Mouse (Mus musculus) lung, embryonic 16.5 days (tissue): ENCODE results near the gene Gtf2e1. TPM values are rescaled to one million over a fixed set of nuclear protein-coding genes. Genes with fewer than 3 reads are reported as not detected.

Source experiments
- ATAC-seq: fragments of 200-750 bp; cut with Nextera tagmentation; 2 replicates; pipeline ENCODE4 v1.8.0; 2017; ENCODE audit warnings: low read depth, mild to moderate bottlenecking, moderate library complexity
- H3K27ac ChIP-seq: fragments of 300-500 bp; sonication (generic); 2 replicates; pipeline ENCODE4 v1.5.1; 2014; ENCODE audit warnings: mild to moderate bottlenecking, control low read depth, low read length
- H3K27me3 ChIP-seq: fragments of 300-500 bp; sonication (generic); 2 replicates; pipeline ENCODE4 v1.6.1; 2014; ENCODE audit warnings: low read depth, low read length, mixed read lengths; ENCODE audit not compliant: control insufficient read depth, insufficient read depth
- H3K36me3 ChIP-seq: fragments of 300-500 bp; sonication (generic); 2 replicates; pipeline ENCODE4 v1.6.1; 2014; ENCODE audit warnings: low read length; ENCODE audit not compliant: control insufficient read depth, insufficient read depth
- H3K4me1 ChIP-seq: fragments of 300-500 bp; sonication (generic); replicated peaks from 2 replicates; pipeline ENCODE4 v1.6.1; 2014; ENCODE audit warnings: low read length, mixed read lengths; ENCODE audit not compliant: control insufficient read depth, insufficient read depth
- H3K4me2 ChIP-seq: fragments of 300-500 bp; sonication (generic); 2 replicates; pipeline ENCODE4 v1.6.1; 2014; ENCODE audit warnings: low read depth, low read length, control low read depth
- H3K4me3 ChIP-seq: fragments of 300-500 bp; sonication (generic); 2 replicates; pipeline ENCODE4 v1.5.1; 2014; ENCODE audit warnings: mild to moderate bottlenecking, low read length, control low read depth
- H3K9ac ChIP-seq: fragments of 300-500 bp; sonication (generic); 2 replicates; pipeline ENCODE4 v1.6.1; 2014; ENCODE audit warnings: low read length, control low read depth
- H3K9me3 ChIP-seq: fragments of 300-500 bp; sonication (generic); 2 replicates; pipeline ENCODE4 v1.6.1; 2016; ENCODE audit warnings: low read length; ENCODE audit not compliant: control insufficient read depth
- WGBS: fragments of 180-500 bp; shearing (Covaris S2); extraction: QIAGEN DNeasy Blood & Tissue Kit; methylation state at CpG from one replicate; pipeline ENCODE4 v1.1.7; 2014; 5-methylcytosine and 5-hydroxymethylcytosine counted together
- polyA plus RNA-seq: library from polyadenylated mRNA; unstranded; fragments of >200 nt; fragmentation: Nextera tagmentation; extraction: Ambion mirVana; gene quantifications from 2 replicates; pipeline ENCODE4 v1.2.1, GENCODE M21; 2015

Gtf2e1 gene
- polyA plus RNA-seq, 1 experiment from 2014 or later, result 22.3 TPM

- Histone ChIP-seq H3K9ac (no peak overlapping the region), H3K36me3 (peaks cover 18% of the 10 kb centered on the region), H3K4me2 (no peak overlapping the region), H3K4me3 (no peak overlapping the region), H3K9me3 (no peaks in the 10 kb centered on the region), H3K27ac (no peak overlapping the region), H3K27me3 (no peaks in the 10 kb centered on the region), H3K4me1 (no peaks in the 10 kb centered on the region)
- WGBS, result 83% methylated on average over 8 of the region's 8 CpGs
- no peak for ATAC-seq
Measured at GRCm38 (mm10) chr16:37514644-37515043, 24.9 kb downstream of the Gtf2e1 start.

GRCm38 (mm10) chr16:37511489-37511888 lies 28.1 kb downstream of the Gtf2e1 start:
- ATAC-seq, result no peak
- WGBS, result 90% methylated on average over 15 of the region's 15 CpGs
- no peak overlapping the region for H3K4me2 ChIP-seq

GRCm38 (mm10) chr16:37506751-37507150 lies 32.8 kb downstream of the Gtf2e1 start:
- no peak overlapping the region for H3K9ac ChIP-seq
- no peak overlapping the region for H3K4me3 ChIP-seq
- H3K27me3 ChIP-seq, result no peaks in the 10 kb centered on the region
- H3K9me3 ChIP-seq, result no peaks in the 10 kb centered on the region
- H3K27ac ChIP-seq, result no peak overlapping the region
- H3K36me3 ChIP-seq, result peaks cover 9% of the 10 kb centered on the region
- no peaks in the 10 kb centered on the region for H3K4me1 ChIP-seq
- WGBS, result 58% methylated on average over 9 of the region's 9 CpGs
- no peak for ATAC-seq
- no peak overlapping the region for H3K4me2 ChIP-seq

More at GRCm38 (mm10) chr16:37511489-37511888, 28.1 kb downstream of the Gtf2e1 start:
- Histone ChIP-seq H3K9me3 (no peaks in the 10 kb centered on the region), H3K9ac (no peak overlapping the region), H3K27ac (no peak overlapping the region), H3K36me3 (peaks cover 17% of the 10 kb centered on the region), H3K4me1 (no peaks in the 10 kb centered on the region), H3K27me3 (no peaks in the 10 kb centered on the region), H3K4me3 (no peak overlapping the region)

GRCm38 (mm10) chr16:37504517-37504916 lies 35.1 kb downstream of the Gtf2e1 start:
- no peaks in the 10 kb centered on the region for H3K4me1 ChIP-seq
- H3K27me3 ChIP-seq, result no peaks in the 10 kb centered on the region
- no peak overlapping the region for H3K4me2 ChIP-seq
- no peak overlapping the region for H3K4me3 ChIP-seq
- H3K36me3 ChIP-seq, result no peaks in the 10 kb centered on the region
- 50% methylated on average over 1 of the region's 1 CpGs for WGBS
- no peak for ATAC-seq
- H3K27ac ChIP-seq, result no peak overlapping the region
- no peak overlapping the region for H3K9ac ChIP-seq
- no peaks in the 10 kb centered on the region for H3K9me3 ChIP-seq

GRCm38 (mm10) chr16:37498581-37498980 lies 41.0 kb downstream of the Gtf2e1 start:
- no peak overlapping the region for H3K4me2 ChIP-seq
- no peaks in the 10 kb centered on the region for H3K27me3 ChIP-seq
- H3K4me1 ChIP-seq, result no peaks in the 10 kb centered on the region
- ATAC-seq, result no peak
- no peak overlapping the region for H3K27ac ChIP-seq
- WGBS, result 75% methylated on average over 9 of the region's 9 CpGs
- no peak overlapping the region for H3K4me3 ChIP-seq
- H3K9me3 ChIP-seq, result no peaks in the 10 kb centered on the region
- H3K36me3 ChIP-seq, result no peaks in the 10 kb centered on the region
- no peak overlapping the region for H3K9ac ChIP-seq

GRCm38 (mm10) chr16:37495017-37495416 lies 44.6 kb downstream of the Gtf2e1 start:
- ATAC-seq, result no peak
- no peaks in the 10 kb centered on the region for H3K4me1 ChIP-seq
- no peak overlapping the region for H3K9ac ChIP-seq
- H3K9me3 ChIP-seq, result no peaks in the 10 kb centered on the region
- H3K27ac ChIP-seq, result no peak overlapping the region
- no peaks in the 10 kb centered on the region for H3K27me3 ChIP-seq
- no peak overlapping the region for H3K4me3 ChIP-seq
- H3K36me3 ChIP-seq, result no peaks in the 10 kb centered on the region
- WGBS, result 81% methylated on average over 6 of the region's 6 CpGs
- H3K4me2 ChIP-seq, result no peak overlapping the region

- 87% methylated on average over 3 of the region's 3 CpGs for WGBS
- Histone ChIP-seq H3K27me3 (no peaks in the 10 kb centered on the region), H3K27ac (no peak overlapping the region), H3K36me3 (no peaks in the 10 kb centered on the region), H3K9me3 (no peaks in the 10 kb centered on the region), H3K4me2 (no peak overlapping the region), H3K9ac (no peak overlapping the region), H3K4me1 (no peaks in the 10 kb centered on the region), H3K4me3 (no peak overlapping the region)
- no peak for ATAC-seq
Measured at GRCm38 (mm10) chr16:37486826-37487612, 52.6 kb downstream of the Gtf2e1 start.

- 82% methylated on average over 10 of the region's 10 CpGs for WGBS
- ATAC-seq, result no peak
- Histone ChIP-seq H3K27ac (no peak overlapping the region), H3K36me3 (no peaks in the 10 kb centered on the region), H3K27me3 (no peaks in the 10 kb centered on the region), H3K9me3 (no peaks in the 10 kb centered on the region), H3K4me3 (no peak overlapping the region), H3K9ac (no peak overlapping the region), H3K4me2 (no peak overlapping the region), H3K4me1 (no peaks in the 10 kb centered on the region)
Measured at GRCm38 (mm10) chr16:37478311-37479291, 61.0 kb downstream of the Gtf2e1 start.

- WGBS, result 45% methylated on average over 5 of the region's 5 CpGs
- no peaks in the 10 kb centered on the region for H3K27me3 ChIP-seq
- H3K36me3 ChIP-seq, result no peaks in the 10 kb centered on the region
- H3K4me2 ChIP-seq, result no peak overlapping the region
- no peak overlapping the region for H3K27ac ChIP-seq
- no peak for ATAC-seq
- no peak overlapping the region for H3K4me3 ChIP-seq
- H3K9me3 ChIP-seq, result no peaks in the 10 kb centered on the region
- no peaks in the 10 kb centered on the region for H3K4me1 ChIP-seq
- H3K9ac ChIP-seq, result no peak overlapping the region
Measured at GRCm38 (mm10) chr16:37472620-37473312, 66.8 kb downstream of the Gtf2e1 start.
